Mouse (Mus musculus): ENCODE data around the gene Cks1brt. TPM values are rescaled to one million over a fixed set of nuclear protein-coding genes. Genes with fewer than 3 reads are reported as not detected.
A peak's percentile ranks its signal among the peaks of the same experiment; 100 is the strongest.
"Not testable (repeated sequence)": the region's sequence is repeated elsewhere in the genome, so short reads cannot be mapped to it uniquely, and the experiment has no call there.

Gene Cks1brt
- not detected in 2 replicates for polyA plus RNA-seq (2012; rRNA removed)

DNA sequence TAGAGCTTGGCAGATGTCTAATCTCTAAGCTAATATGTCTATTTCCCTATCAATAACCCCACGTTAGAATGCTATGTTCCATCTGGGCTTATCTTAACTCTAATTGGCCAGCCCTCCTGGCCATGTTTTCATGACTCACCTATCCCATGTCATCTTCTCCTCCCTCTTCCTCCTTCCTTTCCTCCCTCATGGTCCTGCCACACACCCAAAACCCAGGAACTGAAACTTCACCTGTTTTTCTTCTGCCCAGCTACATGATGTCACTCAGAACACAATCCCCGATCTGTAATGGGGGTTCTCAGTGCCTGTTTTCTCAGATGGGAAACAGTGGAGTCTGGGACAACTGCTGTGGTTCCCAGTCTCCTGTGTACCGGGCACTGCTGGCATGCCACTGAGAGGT lies at the start of gene Cks1brt:
TSS of gene Cks1brt (plus strand) at position 301 of the 400 bp plus-strand sequence.
- Histone ChIP-seq H3K27ac (ENCODE audit: control insufficient read depth, insufficient read depth, low read depth, low read length) (no peak within 1 kb of the TSS), H3K4me1 (ENCODE audit: control insufficient read depth, insufficient read depth, low read length) (no peaks in the 10 kb centered on the region), H3K4me3 (ENCODE audit: control insufficient read depth, low read depth, low read length) (no peak within 1 kb of the TSS), H3K36me3 (ENCODE audit: control insufficient read depth, insufficient read depth, low read length) (no peaks in the 10 kb centered on the region), H3K27me3 (ENCODE audit: control insufficient read depth, insufficient read depth, low read length) (no peaks in the 10 kb centered on the region)
- TF ChIP-seq CTCF (IDR thresholded peaks at IDR 0.05; ENCODE audit: control insufficient read depth, insufficient read depth, insufficient replicate concordance, low read depth, low read length), result no peak
- no peak for TF ChIP-seq POLR2A (IDR thresholded peaks at IDR 0.05; ENCODE audit: control insufficient read depth, low read depth, low read length)

GRCm38 (mm10) chr8:85113241-85113640 lies 38.5 kb upstream of the Cks1brt start:
- H3K4me3 ChIP-seq (ENCODE audit: control insufficient read depth, low read depth, low read length), result no peak overlapping the region
- TF ChIP-seq CTCF (IDR thresholded peaks at IDR 0.05; ENCODE audit: control insufficient read depth, insufficient read depth, insufficient replicate concordance, low read depth, low read length), result no peak
- no peak for TF ChIP-seq POLR2A (IDR thresholded peaks at IDR 0.05; ENCODE audit: control insufficient read depth, low read depth, low read length)
- H3K36me3 ChIP-seq (ENCODE audit: control insufficient read depth, insufficient read depth, low read length), result no peaks in the 10 kb centered on the region
- no peak overlapping the region for H3K27ac ChIP-seq (ENCODE audit: control insufficient read depth, insufficient read depth, low read depth, low read length)
- H3K4me1 ChIP-seq (ENCODE audit: control insufficient read depth, insufficient read depth, low read length), result peaks cover 6% of the 10 kb centered on the region
- H3K27me3 ChIP-seq (ENCODE audit: control insufficient read depth, insufficient read depth, low read length), result no peaks in the 10 kb centered on the region

DNA sequence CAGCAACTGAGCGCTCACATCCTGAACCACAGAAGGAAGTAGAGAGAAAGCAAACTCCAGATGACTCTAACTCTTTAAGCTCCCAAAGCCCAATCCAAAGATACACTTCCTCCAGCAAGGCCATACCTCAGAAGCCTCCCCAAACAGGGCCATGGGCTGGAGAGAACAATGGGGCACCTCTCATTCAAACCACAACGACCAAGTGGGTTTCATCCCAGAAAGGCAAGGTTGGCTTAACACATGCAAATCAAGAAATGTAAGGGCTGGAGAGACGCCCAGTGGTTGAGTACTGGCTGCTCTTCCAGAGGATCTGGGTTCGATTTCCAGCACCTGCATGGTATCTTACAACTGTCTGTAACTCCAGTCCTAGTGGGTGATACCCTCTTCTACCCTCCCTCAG lies 36.2 kb upstream of the Cks1brt start:
- no peak overlapping the region for H3K27ac ChIP-seq (ENCODE audit: control insufficient read depth, insufficient read depth, low read depth, low read length)
- H3K27me3 ChIP-seq (ENCODE audit: control insufficient read depth, insufficient read depth, low read length), result no peaks in the 10 kb centered on the region
- peaks cover 6% of the 10 kb centered on the region for H3K4me1 ChIP-seq (ENCODE audit: control insufficient read depth, insufficient read depth, low read length)
- no peaks in the 10 kb centered on the region for H3K36me3 ChIP-seq (ENCODE audit: control insufficient read depth, insufficient read depth, low read length)
- TF ChIP-seq CTCF (IDR thresholded peaks at IDR 0.05; ENCODE audit: control insufficient read depth, insufficient read depth, insufficient replicate concordance, low read depth, low read length) (no peak), POLR2A (IDR thresholded peaks at IDR 0.05; ENCODE audit: control insufficient read depth, low read depth, low read length) (no peak)
- no peak overlapping the region for H3K4me3 ChIP-seq (ENCODE audit: control insufficient read depth, low read depth, low read length)

- Histone ChIP-seq H3K4me3 (ENCODE audit: control insufficient read depth, low read depth, low read length) (no peak overlapping the region), H3K27me3 (ENCODE audit: control insufficient read depth, insufficient read depth, low read length) (no peaks in the 10 kb centered on the region), H3K27ac (ENCODE audit: control insufficient read depth, insufficient read depth, low read depth, low read length) (no peak overlapping the region), H3K36me3 (ENCODE audit: control insufficient read depth, insufficient read depth, low read length) (no peaks in the 10 kb centered on the region), H3K4me1 (ENCODE audit: control insufficient read depth, insufficient read depth, low read length) (peaks cover 5% of the 10 kb centered on the region)
- no peak for TF ChIP-seq CTCF (IDR thresholded peaks at IDR 0.05; ENCODE audit: control insufficient read depth, insufficient read depth, insufficient replicate concordance, low read depth, low read length)
- TF ChIP-seq POLR2A (IDR thresholded peaks at IDR 0.05; ENCODE audit: control insufficient read depth, low read depth, low read length), result no peak
Measured at GRCm38 (mm10) chr8:85116984-85117383, 34.7 kb upstream of the Cks1brt start.

- Histone ChIP-seq H3K36me3 (ENCODE audit: control insufficient read depth, insufficient read depth, low read length) (no peaks in the 10 kb centered on the region), H3K4me3 (ENCODE audit: control insufficient read depth, low read depth, low read length) (peak overlapping the region; percentile 79), H3K27ac (ENCODE audit: control insufficient read depth, insufficient read depth, low read depth, low read length) (no peak overlapping the region), H3K4me1 (ENCODE audit: control insufficient read depth, insufficient read depth, low read length) (no peaks in the 10 kb centered on the region), H3K27me3 (ENCODE audit: control insufficient read depth, insufficient read depth, low read length) (no peaks in the 10 kb centered on the region)
- TF ChIP-seq POLR2A (IDR thresholded peaks at IDR 0.05; ENCODE audit: control insufficient read depth, low read depth, low read length) (no peak), CTCF (IDR thresholded peaks at IDR 0.05; ENCODE audit: control insufficient read depth, insufficient read depth, insufficient replicate concordance, low read depth, low read length) (no peak)
Measured at GRCm38 (mm10) chr8:85119052-85119981, 32.4 kb upstream of the Cks1brt start.

DNA sequence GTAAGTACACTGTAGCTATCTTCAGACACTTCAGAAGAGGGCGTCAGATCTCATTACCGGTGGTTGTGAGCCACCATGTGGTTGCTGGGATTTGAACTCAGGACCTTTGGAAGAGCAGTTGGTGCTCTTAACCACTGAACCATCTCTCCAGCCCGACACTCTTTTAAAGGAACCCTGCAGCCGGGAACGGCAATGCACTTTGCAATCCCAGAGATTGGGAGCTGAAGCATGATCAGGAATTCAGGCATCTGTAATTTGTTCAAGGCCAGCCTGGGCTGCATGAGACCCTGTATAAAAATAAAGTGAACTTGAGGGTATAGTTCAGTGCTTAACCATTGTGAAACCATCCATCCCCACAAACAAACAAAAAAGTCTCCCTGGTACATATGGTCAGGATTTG lies 31.5 kb upstream of the Cks1brt start:
- not testable (repeated sequence) for H3K36me3 ChIP-seq (ENCODE audit: control insufficient read depth, insufficient read depth, low read length); H3K27me3 ChIP-seq (ENCODE audit: control insufficient read depth, insufficient read depth, low read length); H3K27ac ChIP-seq (ENCODE audit: control insufficient read depth, insufficient read depth, low read depth, low read length); H3K4me1 ChIP-seq (ENCODE audit: control insufficient read depth, insufficient read depth, low read length); H3K4me3 ChIP-seq (ENCODE audit: control insufficient read depth, low read depth, low read length)

- Histone ChIP-seq H3K36me3 (ENCODE audit: control insufficient read depth, insufficient read depth, low read length) (no peaks in the 10 kb centered on the region), H3K4me1 (ENCODE audit: control insufficient read depth, insufficient read depth, low read length) (no peaks in the 10 kb centered on the region), H3K4me3 (ENCODE audit: control insufficient read depth, low read depth, low read length) (no peak within 1 kb of the TSS), H3K27ac (ENCODE audit: control insufficient read depth, insufficient read depth, low read depth, low read length) (no peak within 1 kb of the TSS), H3K27me3 (ENCODE audit: control insufficient read depth, insufficient read depth, low read length) (no peaks in the 10 kb centered on the region)
- no peak for TF ChIP-seq CTCF (IDR thresholded peaks at IDR 0.05; ENCODE audit: control insufficient read depth, insufficient read depth, insufficient replicate concordance, low read depth, low read length)
- TF ChIP-seq POLR2A (IDR thresholded peaks at IDR 0.05; ENCODE audit: control insufficient read depth, low read depth, low read length), result no peak
Measured at GRCm38 (mm10) chr8:85122995-85123394, 28.7 kb upstream of the Cks1brt start, which contains the start of gene Zfp791. Gene Zfp791, minus strand, starts transcription at chr8:85123095.
